Mouse (Mus musculus) embryo, embryonic 11 days (tissue): ENCODE measurements around the gene Gatad2b.
"Not testable (repeated sequence)": the region's sequence is repeated elsewhere in the genome, so short reads cannot be mapped to it uniquely, and the experiment has no call there.

ENCODE experiments used
- DNase-seq: peaks from one replicate; pipeline ENCODE4 v3.0.0-alpha.2; 2015

Gene Gatad2b

DNA sequence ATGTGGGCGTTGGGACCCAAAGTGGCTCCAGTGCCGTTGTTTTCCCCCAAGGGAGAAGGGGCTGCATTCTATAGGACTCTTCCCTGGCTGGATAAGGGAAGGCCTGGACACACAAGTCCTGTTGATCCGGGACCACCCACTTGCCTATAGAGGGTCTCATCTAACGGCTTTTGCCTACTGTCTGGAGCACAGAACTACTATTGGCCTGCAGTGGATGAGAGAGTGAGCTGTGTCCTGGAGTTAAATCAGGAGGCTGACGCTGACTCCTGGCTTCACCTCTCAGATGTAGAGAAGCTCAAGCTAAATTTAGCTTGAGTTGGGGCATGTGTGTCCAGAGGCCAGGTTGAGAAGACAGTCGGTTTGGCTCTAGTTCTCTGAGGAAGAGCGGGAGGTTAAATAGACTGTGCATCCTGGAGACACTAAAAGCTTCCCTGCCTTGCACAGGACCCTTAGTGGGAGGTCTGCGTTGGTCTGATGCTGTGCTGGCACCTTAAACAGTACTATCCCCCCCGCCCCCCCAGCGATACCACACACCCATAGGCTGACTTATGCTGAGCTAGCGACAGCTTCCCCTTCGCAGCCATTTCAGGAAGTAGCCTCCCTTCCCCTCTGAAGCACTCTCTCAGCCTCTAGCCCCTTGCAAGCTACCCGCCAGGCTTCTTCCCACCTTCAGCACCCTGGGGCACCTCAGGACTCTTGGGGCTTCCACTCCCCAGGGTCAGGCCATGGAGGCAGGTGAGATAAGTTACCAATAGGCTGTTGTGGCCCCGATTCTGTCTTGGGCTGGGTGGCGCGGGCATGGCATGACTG is 26.8 kb upstream of the Gatad2b start:
- no peak for DNase-seq

- no peak for DNase-seq
Observed at GRCm38 (mm10) chr3:90266901-90267775, 25.8 kb upstream of the Gatad2b start.

- no peak for DNase-seq
Observed at GRCm38 (mm10) chr3:90268190-90268589, 24.8 kb upstream of the Gatad2b start.

DNA sequence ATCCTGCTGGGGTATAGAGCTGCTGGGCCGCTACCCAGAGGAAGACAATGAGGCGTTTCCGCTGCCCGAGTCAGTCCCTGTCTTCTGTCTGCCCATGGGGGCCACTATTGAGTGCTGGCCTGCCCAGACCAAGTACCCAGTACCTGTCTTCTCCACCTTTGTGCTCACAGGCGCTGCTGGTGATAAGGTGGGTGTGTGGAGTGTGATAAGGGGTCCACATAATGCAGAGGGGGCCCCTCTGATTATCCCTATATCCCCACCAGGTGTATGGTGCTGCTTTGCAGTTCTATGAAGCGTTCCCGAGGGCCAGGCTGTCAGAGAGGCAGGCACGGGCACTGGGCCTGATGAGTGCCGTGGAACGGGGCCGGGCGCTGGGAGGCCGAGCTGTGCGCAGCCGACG is 24.0 kb upstream of the Gatad2b start:
- DNase-seq, result no peak

- DNase-seq, result no peak
Observed at GRCm38 (mm10) chr3:90270784-90271183, 22.2 kb upstream of the Gatad2b start.

GRCm38 (mm10) chr3:90272170-90272569 is 20.8 kb upstream of the Gatad2b start:
- no peak for DNase-seq

GRCm38 (mm10) chr3:90273855-90274254 is 19.1 kb upstream of the Gatad2b start:
- no peak for DNase-seq

- DNase-seq, result no peak
Observed at GRCm38 (mm10) chr3:90275286-90275685, 17.7 kb upstream of the Gatad2b start.

DNA sequence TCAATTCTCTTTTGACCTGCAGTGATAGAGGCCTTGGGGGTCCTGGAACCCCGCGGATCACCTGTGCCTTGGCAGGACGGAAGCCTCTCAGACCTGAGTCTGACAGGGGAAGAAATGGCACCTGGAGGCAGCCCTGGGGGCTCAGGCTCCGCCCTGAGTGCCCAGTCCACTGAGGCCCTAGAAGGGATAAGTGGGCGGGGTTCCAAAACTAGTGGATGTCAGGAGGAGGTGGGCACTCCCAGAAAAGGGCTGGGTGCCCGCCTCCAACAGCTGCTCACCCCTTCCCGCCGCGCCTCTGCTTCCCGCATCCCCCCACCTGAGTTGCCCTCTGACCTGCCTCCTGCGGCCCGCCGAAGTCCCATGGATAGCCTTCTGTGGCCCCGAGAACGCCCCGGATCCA is 16.1 kb upstream of the Gatad2b start:
- DNase-seq, result no peak

- DNase-seq, result no peak
Observed at GRCm38 (mm10) chr3:90277793-90278192, 15.2 kb upstream of the Gatad2b start.

DNA sequence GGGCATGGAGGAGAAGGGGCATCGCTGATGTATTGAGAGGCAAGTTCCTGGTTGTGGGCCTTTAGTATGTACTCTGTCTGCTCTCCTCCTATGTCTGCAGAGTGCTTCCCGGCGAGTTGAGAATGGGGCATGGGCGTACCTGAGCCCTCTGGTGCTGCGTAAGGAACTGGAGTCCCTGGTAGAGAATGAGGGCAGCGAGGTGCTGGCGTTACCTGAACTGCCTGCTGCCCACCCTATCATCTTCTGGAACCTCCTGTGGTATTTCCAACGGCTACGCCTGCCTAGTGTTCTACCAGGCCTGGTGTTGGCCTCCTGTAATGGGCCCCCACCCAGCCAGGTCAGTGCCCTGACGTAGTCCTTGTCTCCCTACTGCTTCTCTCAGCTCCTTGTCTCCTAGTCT is 14.8 kb upstream of the Gatad2b start:
- no peak for DNase-seq

DNA sequence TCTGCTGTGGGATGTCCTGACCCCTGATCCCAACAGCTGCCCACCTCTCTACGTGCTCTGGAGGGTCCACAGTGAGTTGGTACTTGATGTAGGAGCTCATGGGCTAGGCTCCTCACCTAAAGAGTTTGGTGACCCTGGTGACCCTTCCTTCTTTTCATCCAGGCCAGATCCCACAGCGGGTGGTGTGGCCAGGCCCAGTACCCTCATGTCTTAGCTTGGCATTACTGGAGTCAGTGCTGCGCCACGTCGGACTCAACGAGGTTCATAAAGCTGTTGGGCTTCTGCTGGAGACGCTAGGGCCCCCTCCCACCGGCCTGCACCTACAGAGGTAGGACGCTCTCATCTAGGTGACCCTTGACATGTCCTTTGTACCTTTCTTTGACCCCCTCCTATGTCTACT is 13.8 kb upstream of the Gatad2b start:
- DNase-seq, result no peak

DNA sequence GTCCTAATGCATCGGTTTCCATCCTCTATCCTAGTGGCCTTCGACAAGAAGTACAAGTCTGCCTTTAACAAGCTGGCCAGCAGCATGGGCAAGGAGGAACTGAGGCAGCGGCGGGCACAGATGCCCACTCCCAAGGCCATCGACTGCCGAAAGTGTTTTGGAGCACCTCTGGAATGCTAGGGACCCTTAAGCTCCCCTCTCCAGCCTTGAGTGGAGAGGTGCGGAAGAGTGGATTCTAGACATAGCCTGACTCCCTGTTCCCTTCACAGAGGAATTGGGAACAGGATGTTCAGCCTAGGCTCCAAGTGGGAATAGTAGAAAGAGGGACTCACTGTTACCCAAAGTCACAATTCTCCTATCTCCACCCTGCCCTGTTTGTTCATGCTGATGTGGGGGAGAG is 13.2 kb upstream of the Gatad2b start:
- no peak for DNase-seq

DNA sequence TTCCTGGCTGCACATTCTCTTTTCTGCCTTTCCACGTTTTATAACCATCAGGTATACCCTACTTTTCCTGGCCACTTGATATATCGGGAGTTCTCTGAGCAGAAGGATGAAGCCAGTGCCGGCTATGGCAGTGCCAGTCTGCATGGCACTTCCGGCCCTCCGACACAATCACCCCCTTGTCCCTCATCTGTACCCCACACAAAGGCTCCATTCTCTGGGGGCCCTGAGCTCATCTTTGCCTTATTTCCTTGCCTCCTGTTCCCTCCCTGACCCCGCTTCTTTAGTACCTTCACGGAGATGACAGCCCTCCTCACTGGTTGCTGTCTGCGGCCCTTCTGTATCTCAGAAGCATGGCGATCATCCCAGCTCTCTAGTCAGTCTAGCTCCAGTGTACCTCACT is 12.3 kb upstream of the Gatad2b start:
- DNase-seq, result no peak

- no peak for DNase-seq
Observed at GRCm38 (mm10) chr3:90284150-90284549, 8.8 kb upstream of the Gatad2b start.

- DNase-seq, result not testable (repeated sequence)
Observed at GRCm38 (mm10) chr3:90289403-90289802, 3.6 kb upstream of the Gatad2b start.

DNA sequence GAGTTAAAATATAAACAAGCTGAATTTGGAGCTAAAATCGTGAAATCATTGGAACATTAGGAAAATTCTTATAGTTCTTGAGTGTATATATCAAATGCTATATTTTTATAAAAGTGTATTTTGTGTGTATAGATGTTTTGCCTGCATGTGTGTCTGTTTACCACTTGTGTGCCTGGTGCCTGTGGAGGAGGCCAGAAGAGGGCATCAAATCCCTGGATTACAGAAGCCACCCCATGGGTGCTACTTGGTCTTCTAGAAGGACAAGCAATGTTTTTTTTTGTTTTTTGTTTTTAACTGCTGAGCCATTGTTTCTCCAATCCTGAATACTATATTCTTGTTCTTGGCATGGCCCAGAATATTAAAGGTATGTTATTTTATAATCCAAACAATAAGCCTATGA is 2.4 kb upstream of the Gatad2b start:
- DNase-seq, result no peak

GRCm38 (mm10) chr3:90291982-90292344 is 1.0 kb upstream of the Gatad2b start:
- no peak for DNase-seq

GRCm38 (mm10) chr3:90293352-90294063 is 530 bp downstream of the Gatad2b start:
- peak; percentile 93 for DNase-seq

DNA sequence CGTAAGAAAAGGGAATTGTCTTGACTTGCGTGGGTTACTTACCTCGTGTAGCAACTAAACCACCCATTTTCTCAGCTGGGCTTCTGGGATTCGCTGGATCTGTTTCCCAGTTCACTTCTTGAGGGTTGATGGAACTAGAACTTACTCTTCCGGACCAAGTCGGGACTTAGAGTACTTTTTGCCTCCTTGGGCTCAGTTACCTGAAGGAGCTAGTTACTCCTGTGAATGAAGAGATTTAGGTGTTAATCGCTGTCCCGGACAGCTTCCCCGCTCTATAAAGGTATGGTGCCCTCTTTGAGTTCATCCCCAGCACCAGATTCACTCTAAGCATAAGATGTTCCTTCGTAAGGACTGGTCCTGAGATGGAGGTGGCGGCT is 1.1 kb downstream of the Gatad2b start:
- peak; percentile 23 for DNase-seq

DNA sequence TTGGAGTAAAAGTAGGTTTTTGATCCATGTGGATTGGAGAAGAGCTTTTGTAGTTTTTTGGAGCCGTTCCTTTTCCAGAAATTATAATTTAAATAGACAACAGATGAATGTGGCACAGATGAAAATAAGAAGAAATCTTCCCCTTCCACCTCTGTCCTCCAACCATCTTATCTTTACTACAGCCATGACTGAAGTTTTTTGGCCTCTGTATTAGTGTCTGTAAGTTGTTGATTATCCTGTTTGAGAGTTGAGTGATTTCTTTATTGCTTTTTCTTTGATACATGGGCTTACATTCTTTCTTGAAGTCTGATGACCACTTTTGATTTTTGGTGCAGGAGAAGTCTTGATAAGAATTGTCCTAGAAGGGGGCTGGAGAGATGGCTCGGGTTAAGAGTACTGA is 1.7 kb downstream of the Gatad2b start:
- no peak for DNase-seq

DNA sequence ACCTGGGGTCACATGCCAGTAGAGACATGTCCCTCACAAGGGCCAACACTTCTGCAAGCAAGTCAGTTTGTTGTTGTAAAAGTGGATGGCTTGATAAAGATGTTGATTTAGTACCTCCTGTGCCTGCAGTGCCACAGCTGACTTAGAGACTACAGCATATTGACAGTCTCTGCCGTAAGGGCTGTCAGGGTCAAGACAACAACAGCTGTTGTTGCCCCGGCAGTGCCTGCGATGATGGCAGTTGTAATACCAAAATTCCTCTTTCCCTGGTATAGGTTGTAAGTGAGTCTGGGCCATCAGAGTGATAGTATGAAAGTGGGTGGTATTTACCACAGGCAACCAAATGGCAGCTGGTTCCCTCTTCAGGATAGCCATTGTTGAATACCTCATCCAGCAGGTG is 12.8 kb downstream of the Gatad2b start:
- DNase-seq, result no peak

DNA sequence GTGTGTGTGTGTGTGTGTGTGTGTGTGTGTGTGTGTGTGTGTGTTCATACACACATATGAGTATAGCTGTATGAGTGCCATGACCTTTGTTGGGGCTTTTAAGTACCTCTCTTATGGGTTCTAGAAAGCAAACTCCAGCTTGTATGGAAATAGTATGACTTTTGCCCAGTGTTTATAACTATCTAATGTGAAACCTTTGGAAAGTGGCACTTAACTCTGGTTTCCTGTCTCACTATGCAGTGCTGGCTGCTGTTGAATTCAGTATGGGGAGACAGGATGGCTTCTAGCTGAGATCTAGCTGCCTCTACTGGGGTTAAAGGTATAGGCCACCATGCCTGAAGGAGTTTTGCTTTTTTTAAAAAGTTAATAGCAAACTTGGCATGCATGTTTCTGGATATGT is 16.6 kb downstream of the Gatad2b start:
- no peak for DNase-seq

DNA sequence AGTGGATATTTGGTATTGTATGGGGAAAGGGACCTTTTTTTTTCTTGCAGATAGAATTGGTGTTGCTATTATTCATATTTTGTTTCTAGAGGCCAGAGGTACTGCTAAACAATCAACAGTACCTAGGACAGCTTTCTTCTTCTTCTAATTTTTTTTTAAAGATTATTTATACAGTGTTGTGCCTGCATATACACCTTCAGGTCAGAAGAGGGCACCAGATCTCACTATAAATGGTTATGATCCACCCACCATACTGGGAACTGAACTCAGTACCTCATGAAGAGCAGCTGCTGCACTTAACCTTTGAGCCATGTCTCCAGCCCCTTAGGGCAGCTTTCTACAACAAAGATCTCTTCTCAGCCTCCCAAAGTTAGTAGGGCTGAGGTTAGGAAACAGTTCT is 20.4 kb downstream of the Gatad2b start:
- DNase-seq, result peak; percentile 13
